Mouse (Mus musculus) MEL (cell line): ENCODE results near the gene 4930550C14Rik. TPM values are rescaled to one million over a fixed set of nuclear protein-coding genes. Genes with fewer than 3 reads are reported as not detected.

Source experiments
- DNase-seq: peaks from one replicate; pipeline ENCODE4 v3.0.0; 2011; ENCODE audit warnings: low read depth, low spot score
- H3K27ac ChIP-seq: 2 replicates; pipeline ENCODE4 v1.5.1; 2012; ENCODE audit warnings: low read depth, mild to moderate bottlenecking, control low read depth, low read length, moderate library complexity; ENCODE audit not compliant: control insufficient read depth
- H3K27me3 ChIP-seq, 2 experiments: fragments of 150-350 bp in 1 of 2; sonication (generic) in 1 of 2; 2 replicates each; pipeline ENCODE4 v1.6.1; 2012; ENCODE audit warnings: low read length in 2 of 2, mild to moderate bottlenecking in 2 of 2, improper control_type of control experiment in 1 of 2, moderate library complexity in 1 of 2; ENCODE audit not compliant: insufficient read depth in 2 of 2, control insufficient read depth in 1 of 2
- H3K36me3 ChIP-seq, 2 experiments: 2 replicates each; pipeline ENCODE4 v1.6.1; 2012 to 2014; ENCODE audit warnings: low read length in 2 of 2, improper control_type of control experiment in 1 of 2, inconsistent platforms in 1 of 2, mild to moderate bottlenecking in 1 of 2; ENCODE audit not compliant: insufficient read depth in 2 of 2, control insufficient read depth in 1 of 2
- H3K4me1 ChIP-seq, 2 experiments: fragments of 150-350 bp in 1 of 2; sonication (generic) in 1 of 2; 2 replicates each; pipeline ENCODE4 v1.6.1; 2012; ENCODE audit warnings: low read length in 2 of 2, improper control_type of control experiment in 1 of 2, mild to moderate bottlenecking in 1 of 2; ENCODE audit not compliant: insufficient read depth in 2 of 2, control insufficient read depth in 1 of 2
- H3K4me3 ChIP-seq, 2 experiments: fragments of 150-350 bp in 1 of 2; sonication (generic) in 1 of 2; 2 replicates each; pipeline ENCODE4 v1.5.1; 2012; ENCODE audit warnings: low read depth in 2 of 2, low read length in 2 of 2, mild to moderate bottlenecking in 2 of 2, moderate library complexity in 2 of 2, control low read depth in 1 of 2, improper control_type of control experiment in 1 of 2; ENCODE audit not compliant: control insufficient read depth in 1 of 2, insufficient read depth in 1 of 2
- H3K79me2 ChIP-seq: 2 replicates; pipeline ENCODE4 v1.6.1; 2012; ENCODE audit warnings: mild to moderate bottlenecking, low read length, moderate library complexity; ENCODE audit not compliant: control insufficient read depth, poor library complexity, insufficient read depth
- H3K9ac ChIP-seq: 2 replicates; pipeline ENCODE4 v1.6.1; 2012; ENCODE audit warnings: low read depth, mild to moderate bottlenecking, control low read depth, low read length, moderate library complexity; ENCODE audit not compliant: control insufficient read depth, poor library complexity, severe bottlenecking
- H3K9me3 ChIP-seq: fragments of 150-350 bp; sonication (generic); replicated peaks from 2 replicates; pipeline ENCODE4 v1.6.1; 2012; ENCODE audit warnings: mild to moderate bottlenecking, low read length, improper control_type of control experiment, moderate library complexity; ENCODE audit not compliant: insufficient read depth
- BHLHE40 ChIP-seq: IDR thresholded peaks from 2 replicates; pipeline ENCODE4 v1.6.1; 2012; ENCODE audit warnings: low read depth, mild to moderate bottlenecking, inconsistent platforms, low read length, improper control_type of control experiment, borderline replicate concordance
- CHD1 ChIP-seq: IDR thresholded peaks from 2 replicates; pipeline ENCODE4 v1.6.1; 2012; ENCODE audit warnings: low read depth, mild to moderate bottlenecking, inconsistent platforms, low read length, improper control_type of control experiment
- CTCF ChIP-seq, 3 experiments: IDR thresholded peaks in 2 of 3; conservative IDR thresholded peaks in 1 of 3; 2 replicates each; pipeline ENCODE4 v1.5.1; 2011 to 2012; ENCODE audit warnings: low read length in 3 of 3, low read depth in 2 of 3, mild to moderate bottlenecking in 2 of 3, improper control_type of control experiment in 1 of 3, inconsistent platforms in 1 of 3, mixed read lengths in 1 of 3, moderate library complexity in 1 of 3; ENCODE audit not compliant: control insufficient read depth in 1 of 3, insufficient read depth in 1 of 3, poor library complexity in 1 of 3, severe bottlenecking in 1 of 3
- ELF1 ChIP-seq: IDR thresholded peaks from 2 replicates; pipeline ENCODE4 v1.6.1; 2014; ENCODE audit warnings: low read depth, mild to moderate bottlenecking, inconsistent platforms, low read length, improper control_type of control experiment, moderate library complexity
- EP300 ChIP-seq, 2 experiments: IDR thresholded peaks; 2 replicates each; pipeline ENCODE4 v1.6.1; 2011; ENCODE audit warnings: improper control_type of control experiment in 2 of 2, low read length in 2 of 2, low read depth in 1 of 2, mild to moderate bottlenecking in 1 of 2
- GABPA ChIP-seq: IDR thresholded peaks from 2 replicates; pipeline ENCODE4 v1.6.1; 2012; ENCODE audit warnings: low read depth, mild to moderate bottlenecking, inconsistent platforms, low read length, improper control_type of control experiment, moderate library complexity
- MAZ ChIP-seq: IDR thresholded peaks from 2 replicates; pipeline ENCODE4 v1.6.1; 2012; ENCODE audit warnings: low read depth, mild to moderate bottlenecking, inconsistent platforms, low read length, improper control_type of control experiment
- MXI1 ChIP-seq: IDR thresholded peaks from 2 replicates; pipeline ENCODE4 v1.6.1; 2011; ENCODE audit warnings: mild to moderate bottlenecking, low read depth, low read length, improper control_type of control experiment
- MYB ChIP-seq: IDR thresholded peaks from 2 replicates; pipeline ENCODE4 v1.6.1; 2011; ENCODE audit warnings: mild to moderate bottlenecking, low read depth, low read length, improper control_type of control experiment
- POLR2A ChIP-seq, 2 experiments: IDR thresholded peaks; 2 replicates each; pipeline ENCODE4 v1.6.1; 2011 to 2012; ENCODE audit warnings: low read length in 2 of 2, mild to moderate bottlenecking in 2 of 2, control low read depth in 1 of 2, improper control_type of control experiment in 1 of 2, low read depth in 1 of 2, moderate library complexity in 1 of 2; ENCODE audit not compliant: control insufficient read depth in 1 of 2, insufficient read depth in 1 of 2, poor library complexity in 1 of 2
- POLR2AphosphoS2 ChIP-seq: IDR thresholded peaks from 2 replicates; pipeline ENCODE4 v1.6.1; 2011; ENCODE audit warnings: low read length, improper control_type of control experiment
- POLR2AphosphoS5 ChIP-seq: IDR thresholded peaks from 2 replicates; pipeline ENCODE4 v1.6.1; 2012; ENCODE audit warnings: low read depth, borderline replicate concordance, mild to moderate bottlenecking, inconsistent platforms, low read length, moderate library complexity, mixed read lengths
- RCOR1 ChIP-seq: IDR thresholded peaks from 2 replicates; pipeline ENCODE4 v1.6.1; 2012; ENCODE audit warnings: low read depth, mild to moderate bottlenecking, inconsistent platforms, low read length, improper control_type of control experiment
- SMC3 ChIP-seq: IDR thresholded peaks from 2 replicates; pipeline ENCODE4 v1.6.1; 2011; ENCODE audit warnings: low read depth, low read length, improper control_type of control experiment
- TBP ChIP-seq: IDR thresholded peaks from 2 replicates; pipeline ENCODE4 v1.8.0; 2011; ENCODE audit warnings: low read depth, low read length, improper control_type of control experiment
- USF1 ChIP-seq: IDR thresholded peaks from 2 replicates; pipeline ENCODE4 v1.6.1; 2014; ENCODE audit warnings: low read depth, mild to moderate bottlenecking, inconsistent platforms, low read length, improper control_type of control experiment, moderate library complexity
- USF2 ChIP-seq, 2 experiments: IDR thresholded peaks; 2 replicates each; pipeline ENCODE4 v1.6.1; 2011 to 2012; ENCODE audit warnings: improper control_type of control experiment in 2 of 2, low read length in 2 of 2, borderline replicate concordance in 1 of 2, inconsistent platforms in 1 of 2, low read depth in 1 of 2, mild to moderate bottlenecking in 1 of 2; ENCODE audit not compliant: insufficient read depth in 1 of 2
- polyA plus RNA-seq, 2 experiments: library from polyadenylated mRNA; stranded (reverse) in 1 of 2; unstranded in 1 of 2; fragments of >175 nt in 1 of 2; fragments of >200 nt in 1 of 2; gene quantifications; 2 replicates each; pipeline versions ENCODE4 v1.2.1 to v1.2.4; 2012; ENCODE audit warnings: low replicate concordance in 2 of 2, low read depth in 1 of 2; ENCODE audit not compliant: insufficient read length in 2 of 2, insufficient read depth in 1 of 2, missing spikeins in 1 of 2
- total RNA-seq: library from RNA; depleted of rRNA; stranded (reverse); fragments of 300-350 nt; gene quantifications from 2 replicates; pipeline ENCODE4 v1.2.3, GENCODE M21; 2012

Gene 4930550C14Rik
- total and polyA plus RNA-seq, 3 experiments: 0.08 TPM; not detected in 1

DNA sequence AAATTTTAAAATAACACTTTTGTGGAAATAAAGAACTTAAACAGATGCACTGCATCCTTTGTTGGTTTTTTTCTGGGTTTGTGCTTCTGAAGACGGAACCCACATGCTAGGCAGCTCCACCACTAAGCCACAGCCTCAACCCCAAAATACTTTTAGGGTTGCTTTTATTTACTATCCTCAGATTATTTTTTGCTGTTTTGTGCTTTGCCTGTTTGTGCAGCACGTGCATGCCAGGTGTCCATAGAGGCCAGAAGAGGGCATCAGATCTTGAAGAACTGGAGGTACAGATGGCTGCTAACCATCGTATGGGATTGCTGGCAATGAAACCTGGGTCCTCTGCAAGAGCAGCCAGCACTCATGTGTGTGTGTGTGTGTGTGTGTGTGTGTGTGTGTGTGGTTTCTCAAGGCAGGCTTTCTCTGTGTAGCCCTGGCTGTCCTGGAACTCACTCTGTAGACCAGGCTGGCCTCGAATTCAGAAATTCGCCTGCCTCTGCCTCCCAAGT, 21.0 kb upstream of the 4930550C14Rik start:
- peak; percentile 7; the same call in 1 of the 2 replicates for TF ChIP-seq BHLHE40
- TF ChIP-seq SMC3: no peak
- no peak for TF ChIP-seq ELF1
- H3K27ac ChIP-seq: no peak overlapping the region
- no peaks in the 10 kb centered on the region for H3K9me3 ChIP-seq
- H3K4me1 ChIP-seq: peaks cover 2 to 3% of the 10 kb centered on the region in 2 experiments; a peak in 2 of 4 replicates
- H3K36me3 ChIP-seq: peaks cover 0 to 4% of the 10 kb centered on the region in 2 experiments; a peak in 2 of 4 replicates
- DNase-seq: no peak
- H3K9ac ChIP-seq: no peak overlapping the region
- no peak overlapping the region for H3K4me3 ChIP-seq
- H3K27me3 ChIP-seq: peaks cover 0 to 6% of the 10 kb centered on the region in 2 experiments; a peak in 2 of 4 replicates
- H3K79me2 ChIP-seq: no peaks in the 10 kb centered on the region

DNA sequence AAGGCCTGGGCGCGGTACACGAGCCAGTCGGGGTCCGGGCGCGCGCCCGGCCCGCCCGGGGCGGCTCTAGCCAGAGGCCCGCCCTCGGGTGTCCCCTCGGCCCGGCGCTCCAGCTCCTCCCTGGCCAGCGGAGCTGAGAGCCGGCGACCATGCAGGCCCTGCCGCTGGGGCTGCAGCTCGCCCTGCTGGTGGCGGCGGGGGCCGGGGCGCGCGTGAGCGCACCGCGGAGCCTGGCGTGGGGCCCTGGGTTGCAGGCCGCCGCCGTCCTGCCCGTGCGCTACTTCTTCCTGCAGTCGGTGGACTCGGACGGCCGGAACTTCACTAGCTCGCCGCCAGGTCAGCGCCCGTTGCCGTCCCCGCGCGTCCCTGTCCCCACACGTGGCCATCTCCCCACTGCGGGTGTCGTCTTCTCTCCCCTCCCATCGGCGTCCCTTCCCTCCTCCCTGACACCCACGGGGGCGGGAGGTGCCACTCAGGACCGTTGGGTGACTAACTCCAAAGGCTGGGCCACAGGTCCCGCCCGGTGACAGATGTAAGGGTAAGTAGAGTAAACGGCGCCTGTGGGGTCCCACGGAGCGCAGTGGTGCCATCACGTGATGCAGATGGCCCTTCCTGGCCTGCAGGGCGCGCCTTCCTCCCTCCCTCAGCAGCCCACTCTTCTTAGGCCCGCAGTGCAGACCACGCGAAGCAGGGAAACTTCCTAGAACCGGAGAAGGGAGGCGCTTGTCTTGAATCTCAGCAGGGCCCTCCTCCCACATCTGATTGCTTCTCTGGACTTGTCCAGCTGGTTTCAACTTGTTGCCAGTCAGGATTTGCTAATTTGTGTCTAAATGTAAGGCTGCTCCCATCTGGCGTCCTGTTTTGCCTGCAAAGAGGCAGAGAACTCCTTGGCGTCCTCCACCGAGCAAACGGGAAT, 17.9 kb upstream of the 4930550C14Rik start, which contains the start of gene Kdelc2:
TSS of gene Kdelc2 (plus strand) at position 75 of the 916 bp plus-strand sequence.
- peak within 1 kb of the TSS; percentile 11 to 61; a peak in 3 of 4 replicates for H3K4me3 ChIP-seq
- DNase-seq: peak; percentile 11
- peaks cover 2 to 3% of the 10 kb centered on the region in 2 experiments; a peak in 2 of 4 replicates for H3K4me1 ChIP-seq

GRCm38 (mm10) chr9:53384873-53385272, 17.3 kb upstream of the 4930550C14Rik start:
- no peak overlapping the region for H3K4me3 ChIP-seq
- no peak overlapping the region for H3K9ac ChIP-seq
- H3K36me3 ChIP-seq: peaks cover 0 to 4% of the 10 kb centered on the region in 2 experiments; a peak in 2 of 4 replicates
- H3K4me1 ChIP-seq: peaks cover 2 to 3% of the 10 kb centered on the region in 2 experiments; a peak in 2 of 4 replicates
- no peaks in the 10 kb centered on the region for H3K9me3 ChIP-seq
- peaks cover 4 to 7% of the 10 kb centered on the region in 2 experiments; a peak in 2 of 4 replicates for H3K27me3 ChIP-seq
- TF ChIP-seq MXI1: no peak
- no peak for TF ChIP-seq RCOR1
- TF ChIP-seq TBP: no peak
- no peak for TF ChIP-seq GABPA
- TF ChIP-seq MAZ: no peak
- no peak for TF ChIP-seq SMC3
- TF ChIP-seq POLR2AphosphoS5: no peak
- TF ChIP-seq CTCF (IDR thresholded peaks at IDR 0.05 in 2 of 3, conservative IDR thresholded peaks at IDR 0.05 in 1 of 3; ENCODE audit: control insufficient read depth in 1 of 3, insufficient read depth in 1 of 3, low read depth in 2 of 3, low read length in 3 of 3, poor library complexity in 1 of 3, severe bottlenecking in 1 of 3): no peak
- TF ChIP-seq CHD1: no peak
- no peak for TF ChIP-seq MYB
- TF ChIP-seq EP300 (IDR thresholded peaks at IDR 0.05; ENCODE audit: low read depth in 1 of 2, low read length in 2 of 2): no peak
- TF ChIP-seq USF2 (IDR thresholded peaks at IDR 0.05; ENCODE audit: borderline replicate concordance in 1 of 2, insufficient read depth in 1 of 2, low read depth in 1 of 2, low read length in 2 of 2): no peak
- H3K27ac ChIP-seq: no peak overlapping the region
- H3K79me2 ChIP-seq: no peaks in the 10 kb centered on the region
- DNase-seq: no peak

More for the DNA sequence above, 17.9 kb upstream of the 4930550C14Rik start, which contains the start of gene Kdelc2:
- no peak within 1 kb of the TSS for H3K27ac ChIP-seq
- no peaks in the 10 kb centered on the region for H3K79me2 ChIP-seq
- peaks cover 4 to 7% of the 10 kb centered on the region in 2 experiments; a peak in 2 of 4 replicates for H3K27me3 ChIP-seq
- H3K9me3 ChIP-seq: no peaks in the 10 kb centered on the region
- no peak for TF ChIP-seq POLR2AphosphoS2
- peak in 1 of 2 experiments; percentile 39; a peak in 1 of 4 replicates for TF ChIP-seq POLR2A (IDR thresholded peaks at IDR 0.05; ENCODE audit: control insufficient read depth in 1 of 2, insufficient read depth in 1 of 2, low read depth in 1 of 2, low read length in 2 of 2, poor library complexity in 1 of 2)
- TF ChIP-seq USF1: peak; percentile 50
- TF ChIP-seq EP300 (IDR thresholded peaks at IDR 0.05; ENCODE audit: low read depth in 1 of 2, low read length in 2 of 2): no peak
- H3K36me3 ChIP-seq: peaks cover 0 to 4% of the 10 kb centered on the region in 2 experiments; a peak in 2 of 4 replicates
- peak within 1 kb of the TSS; percentile 63 for H3K9ac ChIP-seq
